Comparison of ENCODE assay signal across 15 mouse cellular contexts in genomic region chr4:69628908-69629307, GRCm38 (mm10).
A peak's percentile ranks its signal among the peaks of the same experiment; 100 is the strongest.
DNase-seq lines count a peak whose midpoint lies in the region; ATAC-seq lines count a peak whose summit lies in the region.
"Had no signal": no experiment of that assay in that cellular context is flagged by ENCODE, and none has a peak within 500 bp of the region (broad histone marks: within the 10 kb centered on the region; RNA-seq: fewer than 3 reads in every experiment).

No protein-coding gene starts in this region.

- no peaks in the 10 kb centered on the region for H3K36me3 ChIP-seq in forebrain, embryonic 14.5 days (ENCODE audit: control insufficient read depth, insufficient read depth, low read length)
- no peaks in the 10 kb centered on the region for H3K36me3 ChIP-seq in forebrain, embryonic 10.5 days (replicated peaks)
- no peaks in the 10 kb centered on the region for H3K36me3 ChIP-seq in hindbrain, embryonic 14.5 days (replicated peaks; ENCODE audit: control insufficient read depth, insufficient read depth)
- H3K36me3 ChIP-seq: heart, embryonic 13.5 days; kidney, embryonic 15.5 days; neural tube, embryonic 13.5 days had no signal

- no peaks in the 10 kb centered on the region for H3K4me1 ChIP-seq in forebrain, embryonic 14.5 days (ENCODE audit: control insufficient read depth, insufficient read depth, low read length)
- no peaks in the 10 kb centered on the region for H3K4me1 ChIP-seq in forebrain, embryonic 10.5 days
- H3K4me1 ChIP-seq in hindbrain, embryonic 14.5 days (replicated peaks; ENCODE audit: control insufficient read depth, insufficient read depth, low read length): peaks cover 4% of the 10 kb centered on the region; the same call in 1 of the 2 replicates
- H3K4me1 ChIP-seq: heart, embryonic 13.5 days; kidney, embryonic 15.5 days; neural tube, embryonic 13.5 days had no signal

- no peaks in the 10 kb centered on the region for H3K9me3 ChIP-seq in forebrain, embryonic 14.5 days (replicated peaks; ENCODE audit: control insufficient read depth, low read length)
- H3K9me3 ChIP-seq in forebrain, embryonic 10.5 days: no peaks in the 10 kb centered on the region
- no peaks in the 10 kb centered on the region for H3K9me3 ChIP-seq in hindbrain, embryonic 14.5 days (ENCODE audit: control insufficient read depth, low read length)
- H3K9me3 ChIP-seq: heart, embryonic 13.5 days; kidney, embryonic 15.5 days; neural tube, embryonic 13.5 days had no signal

- intact Hi-C loops in left cerebral cortex, postnatal 36 days (cut with DNase I): no loop called here

- no peaks in the 10 kb centered on the region for H3K27me3 ChIP-seq in forebrain, embryonic 14.5 days (replicated peaks; ENCODE audit: control insufficient read depth, insufficient read depth, low read length)
- H3K27me3 ChIP-seq in forebrain, embryonic 10.5 days (ENCODE audit: poor library complexity, severe bottlenecking): no peaks in the 10 kb centered on the region
- no peaks in the 10 kb centered on the region for H3K27me3 ChIP-seq in hindbrain, embryonic 14.5 days (ENCODE audit: control insufficient read depth, insufficient read depth, low read length)
- H3K27me3 ChIP-seq: heart, embryonic 13.5 days; kidney, embryonic 15.5 days; neural tube, embryonic 13.5 days had no signal

- no peak overlapping the region for H3K4me2 ChIP-seq in forebrain, embryonic 14.5 days (ENCODE audit: low read length)
- no peak overlapping the region for H3K4me2 ChIP-seq in hindbrain, embryonic 14.5 days (replicated peaks)
- H3K4me2 ChIP-seq: heart, embryonic 13.5 days; kidney, embryonic 15.5 days; neural tube, embryonic 13.5 days had no signal

- no peak overlapping the region for H3K9ac ChIP-seq in forebrain, embryonic 14.5 days (ENCODE audit: low read length)
- H3K9ac ChIP-seq in hindbrain, embryonic 14.5 days: no peak overlapping the region
- H3K9ac ChIP-seq: heart, embryonic 13.5 days; kidney, embryonic 15.5 days; liver, embryonic 14.5 days; neural tube, embryonic 13.5 days had no signal

- peak; percentile 6 for DNase-seq in forebrain, embryonic 14.5 days (ENCODE audit: low spot score)
- DNase-seq in forebrain, embryonic 10.5 days (ENCODE audit: extremely low spot score, low spot score): no peak
- peak; percentile 27 to 42 for DNase-seq in left cerebral cortex, adult 9 months (ENCODE audit: low spot score in 2 of 2)
- DNase-seq in left cerebral cortex, postnatal 36 days (ENCODE audit: low spot score in 2 of 2): no peak
- peak; percentile 73 for DNase-seq in brain, adult 2 months (ENCODE audit: low read depth, low spot score)
- DNase-seq in hindbrain, embryonic 14.5 days (ENCODE audit: low spot score): no peak
- DNase-seq: adrenal gland, adult 2 months; lung, postnatal 10 days; retina, postnatal 1 day had no signal

- H3K27ac ChIP-seq in forebrain, embryonic 14.5 days (ENCODE audit: low read depth, low read length): no peak overlapping the region
- no peak overlapping the region for H3K27ac ChIP-seq in forebrain, embryonic 10.5 days
- H3K27ac ChIP-seq in hindbrain, embryonic 14.5 days: no peak overlapping the region; the same call in 1 of the 2 replicates
- H3K27ac ChIP-seq: heart, embryonic 13.5 days; kidney, embryonic 15.5 days; liver, embryonic 14.5 days; neural tube, embryonic 13.5 days had no signal

- 45% methylated on average over 2 of the region's 2 CpGs for WGBS in forebrain, embryonic 14.5 days
- 76% methylated on average over 2 of the region's 2 CpGs for WGBS in forebrain, embryonic 10.5 days
- 17% methylated on average over 2 of the region's 2 CpGs for WGBS in hindbrain, embryonic 14.5 days

- no peak overlapping the region for H3K4me3 ChIP-seq in forebrain, embryonic 14.5 days (ENCODE audit: low read depth, low read length)
- H3K4me3 ChIP-seq in forebrain, embryonic 10.5 days: no peak overlapping the region
- H3K4me3 ChIP-seq in hindbrain, embryonic 14.5 days (replicated peaks; ENCODE audit: low read length): no peak overlapping the region
- H3K4me3 ChIP-seq: heart, embryonic 13.5 days; kidney, embryonic 15.5 days; neural tube, embryonic 13.5 days had no signal

- no peak for ATAC-seq in forebrain, embryonic 14.5 days
- ATAC-seq in hindbrain, embryonic 14.5 days (ENCODE audit: low FRiP score): peak; percentile 73; the same call in 1 of the 2 replicates
- no peak for ATAC-seq in erythroid progenitor cell, adult 5-6 weeks (replicated peaks; ENCODE audit: low FRiP score, poor library complexity, severe bottlenecking)
- ATAC-seq: inflammation-experienced regulatory T-cells, adult 6 months had no signal

Comparison
In these comparisons a context has a peak if more than half of its experiments do, and no peak if none do; other contexts are left out.
1. DNase-seq: peak in forebrain, embryonic 14.5 days (single experiment), left cerebral cortex, adult 9 months (2 of 2) and brain, adult 2 months (single experiment); none in forebrain, embryonic 10.5 days (single experiment), left cerebral cortex, postnatal 36 days (0 of 2) and hindbrain, embryonic 14.5 days (single experiment).